Mouse (Mus musculus): Measurements from ENCODE around the gene Fkbp6.

Fkbp6 gene

DNA sequence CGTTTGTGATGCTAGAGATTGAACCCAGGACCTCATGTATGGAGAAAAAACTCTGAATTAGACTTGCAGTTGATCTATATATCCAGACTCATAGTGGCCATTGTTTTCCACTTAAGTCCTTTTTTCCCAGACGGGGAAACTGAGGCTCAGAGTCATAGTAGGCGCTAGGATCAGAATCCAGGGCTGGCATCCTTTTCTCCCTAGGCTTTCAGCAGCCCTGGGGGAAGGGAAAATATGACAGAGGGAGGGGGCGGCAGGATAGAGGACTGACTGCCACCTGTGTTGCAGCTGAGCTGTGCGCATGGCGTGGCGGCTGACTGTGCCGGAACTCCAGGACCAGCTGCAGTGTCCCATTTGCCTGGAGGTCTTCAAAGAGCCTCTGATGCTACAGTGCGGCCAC is 3.2 kb upstream of the Fkbp6 start, which contains the start of gene Trim50:
TSS of gene Trim50 (plus strand) at position 301 of the 400 bp plus-strand sequence.
- DNase-seq (ENCODE audit: low read depth, low spot score) = no peak

DNA sequence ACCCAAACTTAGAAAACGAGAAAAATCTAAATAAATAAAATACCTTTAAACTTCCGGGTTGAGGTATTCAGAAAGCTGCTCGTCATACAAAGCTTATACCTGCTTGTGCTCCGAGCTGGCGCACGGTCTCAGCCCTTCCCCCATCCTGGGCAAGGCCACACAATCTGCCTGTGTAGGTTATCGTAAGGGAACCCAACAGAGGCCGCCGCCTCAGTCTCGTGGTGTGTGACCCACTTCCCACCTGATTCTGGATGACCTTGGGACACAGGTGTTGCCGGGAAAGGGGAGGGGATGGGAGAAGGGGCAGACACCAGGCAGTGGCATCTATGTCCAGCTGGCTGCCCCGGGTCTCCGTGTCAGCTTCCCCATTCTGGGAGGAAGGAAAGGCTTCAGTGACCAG is 1.8 kb upstream of the Fkbp6 start:
- no peak for DNase-seq (ENCODE audit: low read depth, low spot score)

DNA sequence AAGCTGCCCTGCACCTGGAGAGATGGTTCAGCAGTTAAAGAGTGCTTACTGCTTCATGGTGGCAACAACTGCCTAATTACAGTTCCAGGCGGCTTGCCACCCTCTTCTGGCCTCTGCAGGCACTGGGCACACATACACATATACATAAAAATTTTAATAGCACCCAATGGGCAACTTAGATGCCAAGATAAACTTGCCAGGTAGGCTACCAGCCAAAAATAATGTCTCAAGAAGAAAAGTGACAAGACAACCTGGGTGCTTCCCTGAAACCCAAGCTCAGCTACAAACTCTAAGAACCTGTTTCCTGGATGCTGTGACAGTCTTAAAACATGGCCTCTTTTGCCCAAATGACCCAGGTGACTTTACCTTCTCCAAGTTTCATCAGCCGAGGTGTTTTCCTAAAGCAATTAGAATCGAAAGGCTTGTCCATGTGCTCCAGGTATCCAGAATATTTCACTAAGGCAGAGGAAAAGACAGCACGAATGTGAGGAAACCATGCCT is 2.3 kb downstream of the Fkbp6 start:
- DNase-seq (ENCODE audit: low read depth, low spot score) = no peak

- peak; percentile 34 for DNase-seq (ENCODE audit: low read depth, low spot score)
Observed at GRCm38 (mm10) chr5:135346430-135346829, 3.4 kb downstream of the Fkbp6 start.

- no peak for DNase-seq (ENCODE audit: low read depth, low spot score)
Observed at GRCm38 (mm10) chr5:135345989-135346388, 3.9 kb downstream of the Fkbp6 start.

GRCm38 (mm10) chr5:135337575-135337974 is 12.3 kb downstream of the Fkbp6 start:
- DNase-seq (ENCODE audit: low read depth, low spot score) = peak; percentile 16

GRCm38 (mm10) chr5:135331161-135331560 is 18.7 kb downstream of the Fkbp6 start:
- DNase-seq (ENCODE audit: low read depth, low spot score) = no peak

GRCm38 (mm10) chr5:135330201-135330600 is 19.6 kb downstream of the Fkbp6 start:
- no peak for DNase-seq (ENCODE audit: low read depth, low spot score)

DNA sequence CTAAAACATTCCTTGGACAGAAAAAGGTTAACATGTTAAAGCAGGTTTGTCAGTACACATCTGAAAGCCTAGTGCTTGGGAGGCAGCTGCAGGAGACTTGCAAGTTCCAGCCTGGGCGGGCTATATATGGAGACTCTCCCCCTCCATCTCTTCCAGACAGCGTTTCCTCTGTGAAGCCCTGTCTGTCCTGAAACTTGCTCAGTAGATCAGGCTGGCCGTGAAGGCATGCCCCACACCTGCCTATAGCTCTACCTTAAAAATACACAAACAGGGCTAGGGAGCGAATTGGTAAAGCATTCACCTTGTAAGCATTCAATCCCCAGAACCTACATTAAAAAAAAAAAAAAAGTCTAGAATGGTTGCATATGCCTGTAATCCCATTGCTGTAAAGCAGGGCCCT is 20.4 kb downstream of the Fkbp6 start:
- no peak for DNase-seq (ENCODE audit: low read depth, low spot score)

DNA sequence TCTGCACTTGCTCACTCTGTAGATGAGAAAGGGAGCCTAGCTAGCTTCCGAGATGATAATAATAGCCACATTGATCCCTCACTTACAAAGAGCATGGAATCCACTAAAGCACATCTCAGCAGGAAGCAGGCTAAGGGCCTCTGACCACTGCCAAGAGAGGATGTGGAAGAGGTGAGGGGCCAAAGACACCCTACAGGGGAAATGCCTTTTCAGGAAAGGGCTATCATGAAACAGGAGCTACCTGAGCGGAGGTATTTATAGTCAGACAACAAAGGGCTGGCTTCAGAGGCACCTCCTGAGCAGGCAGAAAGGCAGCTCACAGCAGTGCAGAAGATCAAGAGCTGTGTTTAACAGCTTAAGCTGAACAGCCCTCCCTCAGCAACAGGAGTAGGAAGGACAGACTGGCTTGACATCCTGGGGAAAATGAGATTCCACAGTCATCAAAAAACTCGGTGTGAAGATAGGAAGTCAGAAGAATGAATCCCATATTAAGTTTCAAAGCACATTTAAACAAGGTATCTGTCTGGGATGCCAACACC is 23.7 kb downstream of the Fkbp6 start:
- DNase-seq (ENCODE audit: low read depth, low spot score) = no peak

DNA sequence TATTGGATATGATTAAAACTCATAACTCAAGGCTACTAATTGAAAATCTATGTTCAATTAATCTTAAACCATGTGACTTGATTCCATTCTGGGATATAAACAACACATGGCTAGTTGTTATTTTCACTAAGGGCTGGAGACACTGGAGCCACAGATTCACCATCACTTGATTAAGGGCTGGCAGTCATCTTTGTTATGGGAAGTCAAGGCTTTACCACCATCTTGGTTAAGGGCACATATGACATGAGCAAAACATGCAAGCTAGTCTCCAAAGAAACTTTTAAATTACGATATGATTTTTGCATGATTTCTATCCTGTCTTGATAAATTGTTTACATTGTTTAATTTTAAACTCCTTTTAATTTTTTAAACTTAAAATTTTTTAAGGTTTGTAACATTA is 27.6 kb downstream of the Fkbp6 start:
- DNase-seq (ENCODE audit: low read depth, low spot score) = no peak

DNA sequence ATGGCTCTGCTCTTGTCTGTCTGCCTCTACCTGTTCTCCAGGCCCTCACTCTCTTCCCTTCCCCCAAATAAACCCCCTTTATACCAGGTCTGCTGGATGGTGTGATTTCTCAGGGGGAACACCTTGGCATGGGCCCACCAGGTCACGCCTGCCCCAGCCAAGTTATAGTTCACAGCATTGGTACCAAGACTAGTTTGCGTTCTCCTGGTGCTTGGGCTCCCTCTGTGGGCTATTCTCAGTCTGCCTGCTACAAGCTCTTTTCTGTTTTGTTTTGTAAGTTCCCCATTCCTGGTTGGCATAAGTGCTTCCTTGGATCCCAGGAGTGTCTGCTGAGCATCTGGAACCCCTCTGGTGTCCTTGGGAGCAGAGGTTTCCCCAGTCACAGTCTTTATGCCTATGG is 30.0 kb downstream of the Fkbp6 start:
- DNase-seq (ENCODE audit: low read depth, low spot score) = peak; percentile 9

- DNase-seq (ENCODE audit: low read depth, low spot score) = no peak
Observed at GRCm38 (mm10) chr5:135316177-135316576, 33.7 kb downstream of the Fkbp6 start.

DNA sequence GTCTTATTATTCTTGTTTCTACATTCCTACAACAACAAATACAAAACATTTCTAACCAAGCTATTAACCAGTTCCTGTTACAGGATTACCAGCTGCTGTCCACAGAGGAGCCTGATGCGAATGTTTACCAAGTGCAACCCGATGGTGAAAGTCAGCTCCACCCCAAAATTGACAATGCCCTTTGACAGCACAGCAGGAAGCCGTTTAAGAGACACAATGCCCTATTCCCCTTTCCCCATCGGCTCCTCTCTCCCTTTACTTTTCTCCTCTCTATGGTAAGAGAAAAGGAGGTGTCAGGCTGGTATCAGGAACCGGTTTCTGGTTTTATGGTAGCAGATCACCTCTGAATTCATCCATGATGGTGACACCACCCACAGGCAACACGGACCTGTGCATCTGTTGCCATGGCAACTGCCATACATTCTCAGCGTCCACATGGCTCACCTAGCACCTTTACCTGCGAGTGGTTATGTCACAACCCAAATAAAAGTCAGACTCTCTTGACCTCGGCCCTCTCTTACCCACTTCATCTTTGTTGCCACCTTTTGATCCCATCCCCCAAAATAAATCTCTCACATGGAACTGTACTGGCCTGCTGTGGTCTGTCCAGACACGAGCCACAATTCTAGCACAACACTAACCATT is 43.4 kb downstream of the Fkbp6 start:
- no peak for DNase-seq (ENCODE audit: low read depth, low spot score)

DNA sequence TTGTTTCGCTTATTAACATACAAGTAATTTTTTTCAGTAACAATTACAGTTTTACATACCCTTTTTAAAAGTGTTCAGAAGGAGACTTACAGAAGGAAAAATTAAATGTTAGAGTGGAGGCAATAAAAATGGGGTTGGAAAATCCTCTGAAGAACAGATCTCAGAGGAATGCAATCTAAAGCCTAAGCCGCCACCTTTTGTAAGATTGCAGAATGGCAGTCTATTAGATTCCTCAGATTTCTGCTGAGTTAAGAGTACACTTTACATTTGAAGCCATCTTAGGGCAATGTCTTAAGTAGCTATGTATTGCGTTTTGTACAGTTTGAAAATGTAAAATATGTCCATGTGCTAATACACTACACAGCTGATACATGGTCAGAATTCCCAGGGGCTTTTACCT is 47.4 kb downstream of the Fkbp6 start:
- peak; percentile 17 for DNase-seq (ENCODE audit: low read depth, low spot score)

DNA sequence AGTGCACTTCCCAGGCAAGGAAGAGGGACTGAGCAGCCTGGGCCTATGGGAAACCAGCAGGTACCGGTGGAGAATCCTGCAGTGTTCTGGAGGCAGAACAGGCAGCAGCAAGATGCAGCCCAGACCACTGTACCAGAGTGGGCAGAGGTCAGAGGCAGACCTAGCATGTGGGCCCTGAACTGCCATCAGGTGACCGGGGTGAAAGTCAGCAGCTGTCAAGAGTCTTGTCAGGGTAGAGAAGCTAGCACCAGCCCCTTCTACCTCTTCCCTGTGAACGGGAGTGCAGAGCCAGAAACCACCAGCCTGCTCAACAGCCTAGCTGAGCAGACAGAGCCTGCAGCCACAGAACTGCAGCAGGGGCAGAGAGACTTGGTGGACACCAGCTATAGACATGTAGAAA is 47.9 kb downstream of the Fkbp6 start:
- DNase-seq (ENCODE audit: low read depth, low spot score) = no peak

- no peak for DNase-seq (ENCODE audit: low read depth, low spot score)
Observed at GRCm38 (mm10) chr5:135292001-135292400, 57.8 kb downstream of the Fkbp6 start.

- no peak for DNase-seq (ENCODE audit: low read depth, low spot score)
Observed at GRCm38 (mm10) chr5:135291193-135291592, 58.7 kb downstream of the Fkbp6 start.

GRCm38 (mm10) chr5:135290703-135291102 is 59.1 kb downstream of the Fkbp6 start:
- no peak for DNase-seq (ENCODE audit: low read depth, low spot score)

GRCm38 (mm10) chr5:135286926-135287325 is 62.9 kb downstream of the Fkbp6 start:
- no peak for DNase-seq (ENCODE audit: low read depth, low spot score)

- DNase-seq (ENCODE audit: low read depth, low spot score) = peak; percentile 80
Observed at GRCm38 (mm10) chr5:135286185-135286584, 63.7 kb downstream of the Fkbp6 start.

DNA sequence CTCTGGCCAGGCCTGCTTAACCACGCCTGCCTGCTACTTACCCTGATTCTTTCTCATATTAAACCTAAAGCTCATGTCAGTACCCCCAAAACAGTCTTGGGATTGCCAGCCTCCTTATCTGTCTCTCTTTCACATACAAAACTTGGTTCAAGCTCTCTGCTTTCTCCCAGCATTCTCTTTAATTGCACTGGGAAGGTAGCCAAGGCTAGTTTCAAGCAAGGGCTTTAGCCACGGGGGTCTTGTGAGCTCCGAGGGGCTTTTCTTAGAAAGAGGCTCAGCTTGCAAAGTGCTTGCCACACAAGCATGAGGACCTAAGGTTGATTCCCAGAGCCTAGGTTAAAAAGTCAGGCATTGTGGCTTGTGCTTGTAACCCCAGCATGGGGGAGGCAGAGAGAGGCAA is 64.6 kb downstream of the Fkbp6 start:
- no peak for DNase-seq (ENCODE audit: low read depth, low spot score)

DNA sequence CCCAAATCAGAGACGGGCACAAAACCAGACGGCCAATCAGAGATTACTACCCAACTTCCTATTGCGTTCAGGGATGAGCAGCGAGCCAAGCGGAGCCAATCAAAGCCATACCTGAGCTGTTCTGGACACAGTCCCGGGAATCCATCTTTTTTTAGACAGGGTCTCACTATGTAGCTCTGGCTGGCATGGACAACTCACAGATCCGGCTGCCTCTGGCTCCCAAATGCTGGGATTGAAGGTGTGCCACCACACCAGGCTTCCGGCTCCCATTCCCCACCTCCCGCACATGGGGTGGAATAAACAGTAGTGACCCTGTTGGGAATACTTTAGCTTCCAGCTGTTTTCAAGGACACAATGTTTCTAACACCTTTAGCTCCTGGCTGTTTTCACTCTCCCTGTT is 69.6 kb downstream of the Fkbp6 start:
- no peak for DNase-seq (ENCODE audit: low read depth, low spot score)

DNA sequence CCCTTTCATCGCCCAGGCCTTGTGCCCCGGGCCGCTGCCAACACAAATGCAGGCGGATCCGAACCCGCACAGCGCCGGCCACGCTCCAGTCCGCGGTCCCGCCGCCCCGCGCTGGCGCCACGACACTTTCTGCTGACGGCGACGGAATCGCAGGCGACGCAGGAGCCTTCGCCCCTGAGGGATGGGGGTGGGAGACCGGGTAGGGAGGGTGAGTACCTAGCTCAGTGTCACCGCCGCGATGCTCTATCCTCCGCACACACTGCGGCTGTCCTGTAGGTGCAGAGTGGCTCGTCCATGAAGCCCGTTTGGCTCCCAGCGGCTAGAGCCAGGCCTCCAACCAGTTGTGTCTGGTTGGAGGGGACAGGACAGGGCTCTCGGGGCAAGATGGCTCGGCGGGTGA is 73.2 kb downstream of the Fkbp6 start:
- DNase-seq (ENCODE audit: low read depth, low spot score) = no peak

All from 3T3-L1 (cell line).